Mouse (Mus musculus): ENCODE results near the gene Aurkc.
"Not testable (repeated sequence)": the region's sequence is repeated elsewhere in the genome, so short reads cannot be mapped to it uniquely, and the experiment has no call there.

GRCm38 (mm10) chr7:6998914-6999313 lies 3.8 kb downstream of the Aurkc start:
- TF ChIP-seq CTCF (IDR thresholded peaks at IDR 0.05; ENCODE audit: low read depth, low read length); POLR2A (IDR thresholded peaks at IDR 0.05; ENCODE audit: borderline replicate concordance, low read depth, low read length): not testable (repeated sequence)
